Mouse (Mus musculus): ENCODE data around the gene Fam117b.

GRCm38 (mm10) chr1:60007337-60007736, 94.5 kb downstream of the Fam117b start:
- TF ChIP-seq CTCF (IDR thresholded peaks at IDR 0.05) = no peak
- no peak for TF ChIP-seq EP300 (IDR thresholded peaks at IDR 0.05)

Measured in lung, postnatal 0 days (tissue).